Mouse (Mus musculus) embryonic facial prominence, embryonic 13.5 days (tissue): Measurements from ENCODE around the gene Nat8f5. TPM values are rescaled to one million over a fixed set of nuclear protein-coding genes. Genes with fewer than 3 reads are reported as not detected.
"Not testable (repeated sequence)": the region's sequence is repeated elsewhere in the genome, so short reads cannot be mapped to it uniquely, and the experiment has no call there.

Source experiments
- ATAC-seq: fragments of 200-750 bp; cut with Nextera tagmentation; 2 replicates; pipeline ENCODE4 v1.8.0; 2017; ENCODE audit warnings: low read depth; ENCODE audit not compliant: insufficient number of reproducible peaks, insufficient read depth, low FRiP score, low TSS enrichment
- H3K27ac ChIP-seq: fragments of 300-500 bp; sonication (generic); 2 replicates; pipeline ENCODE4 v1.5.1; 2015; ENCODE audit warnings: moderate library complexity, mild to moderate bottlenecking, inconsistent platforms
- H3K27me3 ChIP-seq: fragments of 300-500 bp; sonication (generic); 2 replicates; pipeline ENCODE4 v1.6.1; 2015; ENCODE audit warnings: mild to moderate bottlenecking, inconsistent platforms
- H3K36me3 ChIP-seq: fragments of 300-500 bp; sonication (generic); 2 replicates; pipeline ENCODE4 v1.6.1; 2015; ENCODE audit warnings: mild to moderate bottlenecking, inconsistent platforms
- H3K4me1 ChIP-seq: fragments of 300-500 bp; sonication (generic); 2 replicates; pipeline ENCODE4 v1.6.1; 2015; ENCODE audit warnings: inconsistent platforms
- H3K4me2 ChIP-seq: fragments of 300-500 bp; sonication (generic); 2 replicates; pipeline ENCODE4 v1.6.1; 2015; ENCODE audit warnings: moderate library complexity, mild to moderate bottlenecking, inconsistent platforms
- H3K4me3 ChIP-seq: fragments of 300-500 bp; sonication (generic); 2 replicates; pipeline ENCODE4 v1.5.1; 2015; ENCODE audit warnings: mild to moderate bottlenecking, inconsistent platforms
- H3K9ac ChIP-seq: fragments of 300-500 bp; sonication (generic); 2 replicates; pipeline ENCODE4 v1.6.1; 2015; ENCODE audit warnings: mild to moderate bottlenecking, inconsistent platforms
- H3K9me3 ChIP-seq: fragments of 300-500 bp; sonication (generic); 2 replicates; pipeline ENCODE4 v1.6.1; 2016; ENCODE audit warnings: inconsistent platforms
- WGBS: fragments of 180-500 bp; shearing (Covaris S2); methylation state at CpG from one replicate; pipeline ENCODE4 v1.1.7; 2015; ENCODE audit warnings: mixed read lengths; 5-methylcytosine and 5-hydroxymethylcytosine counted together
- polyA plus RNA-seq: library from polyadenylated mRNA; unstranded; fragments of >200 nt; fragmentation: Nextera tagmentation; extraction: Ambion mirVana; gene quantifications from 2 replicates; pipeline ENCODE4 v1.2.1, GENCODE M21; 2015

Gene Nat8f5
- polyA plus RNA-seq, 1 experiment from 2014 or later, result not detected

GRCm38 (mm10) chr6:85834504-85835100 is 13.8 kb upstream of the Nat8f5 start:
- H3K4me3 ChIP-seq, H3K36me3 ChIP-seq, H3K4me2 ChIP-seq, H3K27ac ChIP-seq, H3K4me1 ChIP-seq, H3K9me3 ChIP-seq, H3K27me3 ChIP-seq, H3K9ac ChIP-seq, ATAC-seq: not testable (repeated sequence)

- H3K9ac ChIP-seq, result no peak within 1 kb of the TSS
- no peak for ATAC-seq
- H3K4me1 ChIP-seq, result no peaks in the 10 kb centered on the region
- no peaks in the 10 kb centered on the region for H3K9me3 ChIP-seq
- H3K4me2 ChIP-seq, result no peak within 1 kb of the TSS
- 84% methylated on average over 7 of the region's 7 CpGs for WGBS
- no peaks in the 10 kb centered on the region for H3K36me3 ChIP-seq
- no peak within 1 kb of the TSS for H3K27ac ChIP-seq
- no peaks in the 10 kb centered on the region for H3K27me3 ChIP-seq
- H3K4me3 ChIP-seq, result no peak within 1 kb of the TSS
Measured at GRCm38 (mm10) chr6:85831796-85832321, 11.1 kb upstream of the Nat8f5 start, which contains the start of gene Nat8. Nat8 (minus strand) TSS chr6:85832082.

GRCm38 (mm10) chr6:85829462-85829861 is 8.7 kb upstream of the Nat8f5 start:
- no peaks in the 10 kb centered on the region for H3K9me3 ChIP-seq
- H3K36me3 ChIP-seq, result no peaks in the 10 kb centered on the region
- no peaks in the 10 kb centered on the region for H3K4me1 ChIP-seq
- H3K4me2 ChIP-seq, result no peak overlapping the region
- no peak overlapping the region for H3K9ac ChIP-seq
- no peak overlapping the region for H3K27ac ChIP-seq
- H3K27me3 ChIP-seq, result no peaks in the 10 kb centered on the region
- no peak overlapping the region for H3K4me3 ChIP-seq
- 58% methylated on average over 1 of the region's 1 CpGs for whole genome bisulfite sequencing
- ATAC-seq, result no peak

DNA sequence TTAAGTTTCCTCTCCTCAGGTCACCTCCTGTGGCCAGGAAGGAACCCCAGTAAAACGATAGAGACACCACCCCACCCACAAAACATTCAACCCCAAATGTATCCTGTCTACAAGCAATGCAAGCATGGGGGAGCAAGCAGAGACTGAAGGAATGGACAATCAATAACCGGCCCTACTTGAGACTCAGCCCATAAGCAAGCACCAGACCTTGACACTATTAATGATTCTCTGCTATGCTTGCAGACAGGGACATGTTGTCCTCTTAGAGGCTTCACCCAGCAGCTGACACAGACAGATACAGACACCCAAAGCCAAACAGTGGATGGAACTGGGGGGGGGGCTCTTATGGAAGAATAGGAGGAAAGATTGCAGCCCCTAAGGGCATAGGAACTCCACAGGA is 5.1 kb upstream of the Nat8f5 start:
- Histone ChIP-seq H3K27ac (no peak overlapping the region), H3K36me3 (no peaks in the 10 kb centered on the region), H3K9ac (no peak overlapping the region), H3K27me3 (no peaks in the 10 kb centered on the region), H3K4me1 (no peaks in the 10 kb centered on the region), H3K4me3 (no peak overlapping the region), H3K4me2 (no peak overlapping the region), H3K9me3 (no peaks in the 10 kb centered on the region)
- 86% methylated on average over 2 of the region's 2 CpGs for WGBS
- no peak for ATAC-seq

DNA sequence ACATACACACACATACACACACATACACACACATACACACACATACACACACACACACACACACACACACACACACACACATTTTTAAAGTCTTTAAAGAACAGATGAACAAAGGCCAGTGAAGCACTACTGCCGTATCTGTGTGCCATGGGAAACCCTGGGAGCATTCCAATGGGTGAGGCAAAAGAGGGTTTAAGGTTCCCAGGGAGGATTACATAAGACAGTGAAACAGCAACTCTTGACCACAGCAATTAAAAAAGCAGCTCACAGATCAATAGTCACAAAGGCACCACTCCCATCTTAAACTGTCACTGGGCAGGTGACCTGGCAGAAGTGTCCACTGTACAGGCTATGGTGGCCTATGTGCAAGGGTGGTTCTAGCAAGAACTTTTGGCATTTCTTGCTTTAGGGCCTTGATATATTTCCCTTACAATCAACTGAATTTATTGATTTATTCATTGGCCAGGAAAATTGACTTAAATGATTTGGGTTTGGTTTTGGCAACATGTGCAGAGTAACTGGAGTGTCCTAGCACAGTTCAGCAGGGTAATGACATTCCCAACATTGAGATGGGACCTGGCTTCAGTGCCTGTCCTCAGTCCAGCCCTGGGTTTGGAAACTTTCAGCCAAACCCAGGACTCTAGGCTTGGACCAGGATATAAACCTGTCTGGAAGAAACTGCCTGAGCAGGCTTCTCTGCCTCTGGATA is 2.8 kb upstream of the Nat8f5 start:
- Histone ChIP-seq H3K4me2 (no peak overlapping the region), H3K27me3 (no peaks in the 10 kb centered on the region), H3K36me3 (no peaks in the 10 kb centered on the region), H3K27ac (no peak overlapping the region), H3K9me3 (no peaks in the 10 kb centered on the region), H3K4me3 (no peak overlapping the region), H3K4me1 (no peaks in the 10 kb centered on the region), H3K9ac (no peak overlapping the region)
- 88% methylated on average over 1 of the region's 1 CpGs for WGBS
- ATAC-seq, result no peak

- Histone ChIP-seq H3K4me1 (no peaks in the 10 kb centered on the region), H3K27ac (no peak overlapping the region), H3K4me3 (no peak overlapping the region), H3K9me3 (no peaks in the 10 kb centered on the region), H3K9ac (no peak overlapping the region), H3K36me3 (no peaks in the 10 kb centered on the region), H3K4me2 (no peak overlapping the region), H3K27me3 (no peaks in the 10 kb centered on the region)
- 84% methylated on average over 4 of the region's 4 CpGs for WGBS
- ATAC-seq, result no peak
Measured at GRCm38 (mm10) chr6:85822286-85822685, 1.5 kb upstream of the Nat8f5 start.

DNA sequence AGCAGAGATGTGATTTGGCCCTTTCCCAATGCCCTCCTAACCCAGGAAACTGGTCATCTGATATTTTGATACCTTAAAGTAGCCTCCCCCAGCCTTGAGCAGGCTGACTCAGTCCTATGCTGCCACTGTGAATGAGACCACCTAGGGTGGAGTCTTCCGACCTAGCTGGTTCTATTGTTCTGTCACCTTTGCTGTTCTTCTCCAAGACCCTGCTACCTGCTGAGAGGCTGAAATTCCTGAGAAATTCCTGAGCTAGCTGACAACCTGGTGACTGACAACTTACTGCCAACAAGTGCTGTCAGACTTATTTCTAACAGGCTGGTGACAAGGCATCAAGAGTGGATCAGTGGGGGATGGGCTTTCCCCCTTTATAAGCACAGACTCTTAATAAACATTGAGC is 2.4 kb downstream of the Nat8f5 start:
- H3K9me3 ChIP-seq, result no peaks in the 10 kb centered on the region
- H3K4me3 ChIP-seq, result no peak overlapping the region
- no peaks in the 10 kb centered on the region for H3K27me3 ChIP-seq
- no peak overlapping the region for H3K4me2 ChIP-seq
- H3K27ac ChIP-seq, result no peak overlapping the region
- no peaks in the 10 kb centered on the region for H3K4me1 ChIP-seq
- no peak overlapping the region for H3K9ac ChIP-seq
- 47% methylated on average over 1 of the region's 1 CpGs for WGBS
- no peaks in the 10 kb centered on the region for H3K36me3 ChIP-seq
- ATAC-seq, result no peak

GRCm38 (mm10) chr6:85813339-85813738 is 7.4 kb downstream of the Nat8f5 start:
- no peak overlapping the region for H3K27ac ChIP-seq
- WGBS, result 87% methylated on average over 2 of the region's 2 CpGs
- H3K4me1 ChIP-seq, result no peaks in the 10 kb centered on the region
- no peaks in the 10 kb centered on the region for H3K27me3 ChIP-seq
- H3K4me3 ChIP-seq, result no peak overlapping the region
- no peak overlapping the region for H3K9ac ChIP-seq
- H3K4me2 ChIP-seq, result no peak overlapping the region
- H3K9me3 ChIP-seq, result no peaks in the 10 kb centered on the region
- no peaks in the 10 kb centered on the region for H3K36me3 ChIP-seq
- ATAC-seq, result no peak

DNA sequence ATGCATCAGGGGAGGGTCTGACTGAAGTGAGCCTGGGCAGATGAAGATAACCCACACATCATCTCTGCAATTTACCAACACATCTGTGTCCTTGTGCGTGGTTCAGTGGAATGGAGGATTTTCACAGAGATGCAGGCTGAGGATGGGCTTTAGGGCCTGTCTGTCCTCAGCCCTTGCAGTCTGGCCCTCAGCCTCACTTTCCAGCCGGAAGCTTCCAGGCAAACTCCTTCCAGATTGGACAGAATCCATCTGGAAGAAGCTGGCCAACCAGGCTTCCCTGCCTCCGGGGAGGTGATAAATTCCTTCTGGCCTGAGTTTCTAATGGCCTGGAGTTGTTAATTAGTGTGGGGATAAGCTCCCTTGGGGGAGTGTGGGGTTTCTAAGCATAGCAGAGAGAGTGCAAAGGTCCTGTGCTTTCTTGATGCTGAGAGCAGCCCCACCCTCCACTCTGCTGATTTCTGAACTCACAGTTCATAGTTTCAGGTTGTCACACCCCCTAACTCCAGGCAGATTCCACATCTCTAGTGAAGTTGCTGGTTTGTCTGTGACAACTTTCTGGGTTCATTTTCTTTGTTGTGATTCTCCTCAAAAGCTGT is 9.7 kb downstream of the Nat8f5 start:
- H3K27me3 ChIP-seq, H3K9me3 ChIP-seq, H3K36me3 ChIP-seq, H3K4me3 ChIP-seq, H3K4me1 ChIP-seq, ATAC-seq, H3K9ac ChIP-seq, H3K4me2 ChIP-seq, H3K27ac ChIP-seq: not testable (repeated sequence)
- 55% methylated on average over 3 of the region's 3 CpGs for WGBS

GRCm38 (mm10) chr6:85810514-85810913 is 10.3 kb downstream of the Nat8f5 start:
- not testable (repeated sequence) for H3K27me3 ChIP-seq, H3K4me3 ChIP-seq, H3K4me1 ChIP-seq, H3K27ac ChIP-seq, H3K36me3 ChIP-seq, H3K4me2 ChIP-seq, H3K9me3 ChIP-seq, ATAC-seq, H3K9ac ChIP-seq
- 96% methylated on average over 3 of the region's 3 CpGs for WGBS

DNA sequence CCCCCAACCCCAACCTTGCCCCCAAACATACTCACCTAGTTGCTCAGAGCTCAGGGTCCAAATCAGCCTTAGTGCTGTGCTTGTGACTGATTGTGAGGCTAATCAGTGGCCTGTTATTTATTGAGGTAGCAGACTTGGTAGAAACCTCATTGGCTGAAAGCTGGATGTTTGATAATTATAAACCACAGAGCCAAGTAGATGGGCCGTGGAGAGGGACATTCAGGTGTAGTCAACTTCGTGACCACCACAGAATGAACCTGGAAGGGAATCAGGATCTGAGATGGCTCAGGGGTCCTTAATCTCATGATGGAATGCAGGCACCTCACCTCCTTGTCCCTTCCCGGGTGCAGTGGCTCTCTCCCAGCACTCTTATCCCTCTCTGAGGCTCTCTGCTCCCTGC is 11.0 kb downstream of the Nat8f5 start:
- 75% methylated on average over 3 of the region's 3 CpGs for WGBS
- not testable (repeated sequence) for H3K27me3 ChIP-seq, H3K9me3 ChIP-seq

GRCm38 (mm10) chr6:85803180-85803579 is 17.6 kb downstream of the Nat8f5 start:
- WGBS, result 70% methylated on average over 5 of the region's 5 CpGs
- H3K9ac ChIP-seq, H3K27me3 ChIP-seq, H3K4me1 ChIP-seq, ATAC-seq, H3K36me3 ChIP-seq, H3K27ac ChIP-seq, H3K4me2 ChIP-seq, H3K9me3 ChIP-seq, H3K4me3 ChIP-seq: not testable (repeated sequence)

More for the DNA sequence above, 11.0 kb downstream of the Nat8f5 start:
- not testable (repeated sequence) for H3K4me1 ChIP-seq, H3K9ac ChIP-seq, H3K4me3 ChIP-seq, ATAC-seq, H3K27ac ChIP-seq, H3K36me3 ChIP-seq, H3K4me2 ChIP-seq
